Mouse (Mus musculus) neural tube, embryonic 15.5 days (tissue): ENCODE measurements around the gene Rbfox3. TPM values are rescaled to one million over a fixed set of nuclear protein-coding genes. Genes with fewer than 3 reads are reported as not detected.

Source experiments
- ATAC-seq: fragments of 200-750 bp; cut with Nextera tagmentation; 2 replicates; pipeline ENCODE4 v1.8.0; 2017; ENCODE audit warnings: mild to moderate bottlenecking, moderate TSS enrichment, moderate library complexity; ENCODE audit not compliant: low FRiP score
- H3K27ac ChIP-seq: fragments of 300-500 bp; sonication (generic); replicated peaks from 2 replicates; pipeline ENCODE4 v1.5.1; 2015; ENCODE audit warnings: mild to moderate bottlenecking, inconsistent platforms
- H3K27me3 ChIP-seq: fragments of 300-500 bp; sonication (generic); replicated peaks from 2 replicates; pipeline ENCODE4 v1.6.1; 2015; ENCODE audit warnings: inconsistent platforms
- H3K36me3 ChIP-seq: fragments of 300-500 bp; sonication (generic); 2 replicates; pipeline ENCODE4 v1.6.1; 2015; ENCODE audit warnings: inconsistent platforms
- H3K4me1 ChIP-seq: fragments of 300-500 bp; sonication (generic); 2 replicates; pipeline ENCODE4 v1.6.1; 2015; ENCODE audit warnings: inconsistent platforms
- H3K4me2 ChIP-seq: fragments of 300-500 bp; sonication (generic); 2 replicates; pipeline ENCODE4 v1.6.1; 2015; ENCODE audit warnings: inconsistent platforms, mild to moderate bottlenecking, moderate library complexity
- H3K4me3 ChIP-seq: fragments of 300-500 bp; sonication (generic); replicated peaks from 2 replicates; pipeline ENCODE4 v1.5.1; 2015; ENCODE audit warnings: mild to moderate bottlenecking, inconsistent platforms
- H3K9ac ChIP-seq: fragments of 300-500 bp; sonication (generic); replicated peaks from 2 replicates; pipeline ENCODE4 v1.6.1; 2015; ENCODE audit warnings: mild to moderate bottlenecking, inconsistent platforms
- H3K9me3 ChIP-seq: fragments of 300-500 bp; sonication (generic); replicated peaks from 2 replicates; pipeline ENCODE4 v1.6.1; 2016; ENCODE audit warnings: inconsistent platforms
- WGBS: fragments of 180-500 bp; shearing (Covaris S2); methylation state at CpG from one replicate; pipeline ENCODE4 v1.1.7; 2015; ENCODE audit warnings: mixed read lengths; 5-methylcytosine and 5-hydroxymethylcytosine counted together
- polyA plus RNA-seq: library from polyadenylated mRNA; unstranded; fragments of >200 nt; fragmentation: Nextera tagmentation; extraction: Ambion mirVana; gene quantifications from 2 replicates; pipeline ENCODE4 v1.2.1, GENCODE M21; 2015

The Rbfox3 gene
- polyA plus RNA-seq, 1 experiment from 2014 or later, result 99.8 TPM

- Histone ChIP-seq H3K9ac (no peak overlapping the region), H3K36me3 (no peaks in the 10 kb centered on the region), H3K4me2 (no peak overlapping the region), H3K27me3 (no peaks in the 10 kb centered on the region), H3K4me1 (peaks cover 65% of the 10 kb centered on the region), H3K27ac (peak overlapping the region; percentile 63), H3K4me3 (no peak overlapping the region), H3K9me3 (no peaks in the 10 kb centered on the region)
- 71% methylated on average over 11 of the region's 11 CpGs for WGBS
- ATAC-seq, result no peak
Observed at GRCm38 (mm10) chr11:118750745-118751330, 160.6 kb downstream of the Rbfox3 start.

DNA sequence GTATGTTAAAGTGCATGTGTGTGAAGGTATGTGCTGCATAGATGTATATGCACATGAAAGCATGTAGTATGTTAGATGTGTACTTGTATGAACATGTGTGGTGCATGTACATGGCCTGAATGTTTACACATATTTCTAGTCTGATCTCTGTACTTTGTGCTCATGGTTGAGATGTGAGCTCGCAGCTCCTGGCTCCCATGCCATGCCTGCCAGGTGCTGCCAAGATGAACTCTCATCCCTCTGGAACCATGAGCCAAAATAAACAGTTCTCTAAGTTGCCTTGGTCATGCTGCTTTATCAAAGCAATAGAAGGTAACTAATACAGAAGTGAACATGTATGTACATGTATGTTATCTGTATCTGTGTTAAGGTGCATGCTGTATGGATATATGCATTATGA, 161.9 kb downstream of the Rbfox3 start:
- H3K36me3 ChIP-seq, result no peaks in the 10 kb centered on the region
- 87% methylated on average over 1 of the region's 1 CpGs for WGBS
- H3K4me3 ChIP-seq, result no peak overlapping the region
- peaks cover 65% of the 10 kb centered on the region for H3K4me1 ChIP-seq
- H3K9me3 ChIP-seq, result no peaks in the 10 kb centered on the region
- no peak for ATAC-seq
- H3K27me3 ChIP-seq, result no peaks in the 10 kb centered on the region
- H3K27ac ChIP-seq, result no peak overlapping the region
- H3K9ac ChIP-seq, result no peak overlapping the region
- no peak overlapping the region for H3K4me2 ChIP-seq

DNA sequence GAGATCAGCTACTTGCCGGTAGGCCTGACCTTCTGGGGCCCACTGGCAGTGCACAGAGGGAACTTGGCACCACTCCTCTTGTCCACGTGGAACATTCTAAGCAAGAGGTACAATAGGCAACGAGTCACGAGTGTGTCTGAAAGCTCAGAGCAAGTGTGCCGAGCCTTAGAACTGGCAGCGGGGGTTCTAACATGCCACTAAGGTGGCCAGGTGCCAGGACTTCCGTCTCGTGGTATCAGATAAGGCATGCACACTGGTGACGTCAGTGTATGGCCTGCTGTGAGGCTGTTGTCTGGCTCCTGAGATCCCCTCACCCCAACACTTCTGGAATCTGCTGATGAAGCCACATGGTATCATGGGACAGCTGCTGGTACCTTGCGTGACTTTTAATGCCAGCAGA, 162.8 kb downstream of the Rbfox3 start:
- Histone ChIP-seq H3K4me3 (no peak overlapping the region), H3K27me3 (no peaks in the 10 kb centered on the region), H3K9ac (no peak overlapping the region), H3K36me3 (no peaks in the 10 kb centered on the region), H3K27ac (peak overlapping the region; percentile 23; the same call in 1 of the 2 replicates), H3K9me3 (no peaks in the 10 kb centered on the region), H3K4me2 (no peak overlapping the region), H3K4me1 (peaks cover 65% of the 10 kb centered on the region)
- WGBS, result 44% methylated on average over 10 of the region's 10 CpGs
- ATAC-seq, result no peak

DNA sequence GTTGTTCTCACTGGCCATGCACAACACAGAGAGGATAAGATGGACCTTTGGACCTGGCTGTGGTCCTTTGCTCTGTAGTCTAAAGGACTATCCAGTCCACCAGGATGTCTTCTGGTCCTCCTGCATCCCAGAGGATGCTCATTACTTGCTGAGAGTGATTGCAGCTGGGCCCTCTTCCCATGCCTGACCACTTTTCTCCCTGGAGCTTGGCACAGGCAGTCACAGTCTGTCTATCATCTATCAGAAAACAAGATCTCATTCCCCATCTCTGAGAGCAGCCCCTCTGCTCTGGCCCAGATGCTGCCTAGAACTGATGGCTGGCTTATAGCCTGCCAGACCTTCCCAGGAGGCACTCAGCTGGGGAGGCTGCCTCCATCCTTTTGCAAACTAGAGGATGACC, 166.1 kb downstream of the Rbfox3 start:
- Histone ChIP-seq H3K4me3 (no peak overlapping the region), H3K27me3 (no peaks in the 10 kb centered on the region), H3K9me3 (no peaks in the 10 kb centered on the region), H3K4me2 (peak overlapping the region; percentile 49), H3K9ac (peak overlapping the region; percentile 38; the same call in 1 of the 2 replicates), H3K27ac (peak overlapping the region; percentile 82), H3K36me3 (no peaks in the 10 kb centered on the region), H3K4me1 (peaks cover 62% of the 10 kb centered on the region)
- ATAC-seq, result no peak

- Histone ChIP-seq H3K27me3 (no peaks in the 10 kb centered on the region), H3K4me2 (peak overlapping the region; percentile 49), H3K36me3 (no peaks in the 10 kb centered on the region), H3K4me3 (0 out of 2 replicates have a peak overlapping the region, but pooled peaks have one; percentile 17), H3K27ac (peak overlapping the region; percentile 82), H3K4me1 (peaks cover 67% of the 10 kb centered on the region), H3K9ac (no peak overlapping the region), H3K9me3 (no peaks in the 10 kb centered on the region)
- 3% methylated on average over 15 of the region's 15 CpGs for WGBS
- ATAC-seq, result peak; percentile 49; the same call in 1 of the 2 replicates
Observed at GRCm38 (mm10) chr11:118744782-118745181, 166.6 kb downstream of the Rbfox3 start.

DNA sequence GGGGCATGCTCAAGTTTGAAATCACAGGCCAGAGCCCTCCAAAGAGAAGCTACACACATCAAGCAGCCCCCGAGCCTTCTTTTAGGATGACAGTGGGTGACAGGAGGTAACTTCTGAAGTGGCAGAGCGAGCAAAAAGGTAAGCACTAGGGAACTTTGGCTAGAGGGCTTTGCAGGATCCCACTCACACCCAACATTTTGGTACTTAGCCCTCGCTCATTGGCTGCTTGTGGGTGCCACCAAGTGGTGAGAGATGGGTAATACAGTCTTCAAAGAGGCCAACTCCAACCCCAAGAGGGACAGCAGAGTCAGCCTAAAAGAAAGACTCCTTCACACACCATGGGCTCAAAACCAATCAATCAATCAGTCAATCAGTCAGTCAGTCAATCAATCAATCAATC, 168.6 kb downstream of the Rbfox3 start:
- Histone ChIP-seq H3K4me1 (peaks cover 69% of the 10 kb centered on the region), H3K4me3 (no peak overlapping the region), H3K27ac (no peak overlapping the region; the same call in 1 of the 2 replicates), H3K27me3 (no peaks in the 10 kb centered on the region), H3K4me2 (no peak overlapping the region), H3K9me3 (no peaks in the 10 kb centered on the region), H3K9ac (no peak overlapping the region), H3K36me3 (no peaks in the 10 kb centered on the region)
- WGBS, result 18% methylated on average over 3 of the region's 3 CpGs
- no peak for ATAC-seq

- H3K27ac ChIP-seq, result no peak overlapping the region
- H3K9me3 ChIP-seq, result no peaks in the 10 kb centered on the region
- peaks cover 59% of the 10 kb centered on the region for H3K4me1 ChIP-seq
- no peak for ATAC-seq
- H3K4me3 ChIP-seq, result no peak overlapping the region
- no peaks in the 10 kb centered on the region for H3K27me3 ChIP-seq
- 36% methylated on average over 6 of the region's 6 CpGs for WGBS
- H3K36me3 ChIP-seq, result no peaks in the 10 kb centered on the region
- no peak overlapping the region for H3K4me2 ChIP-seq
- no peak overlapping the region for H3K9ac ChIP-seq
Observed at GRCm38 (mm10) chr11:118741262-118741661, 170.1 kb downstream of the Rbfox3 start.

DNA sequence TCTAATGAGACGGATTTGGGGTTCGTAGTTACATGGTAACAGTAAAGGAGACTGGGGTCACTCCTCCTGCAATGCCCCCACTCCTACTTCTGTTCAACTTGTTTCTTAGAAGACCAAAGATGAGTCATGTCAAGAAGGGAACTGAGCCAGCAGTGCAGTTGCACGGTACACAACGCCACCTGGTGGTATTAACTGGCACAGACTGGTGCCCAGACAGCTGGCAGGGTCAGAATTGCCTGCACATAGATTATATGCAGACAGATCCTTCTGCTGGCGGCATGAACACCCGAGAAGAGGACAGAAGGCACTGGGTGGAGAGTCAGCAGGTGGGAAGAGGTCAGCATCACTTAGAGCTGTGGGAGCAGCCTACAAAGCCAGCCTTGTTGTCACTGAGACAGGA, 171.4 kb downstream of the Rbfox3 start:
- peak; percentile 26; the same call in 1 of the 2 replicates for ATAC-seq
- H3K9ac ChIP-seq, result 0 out of 2 replicates have a peak overlapping the region, but pooled peaks have one; percentile 2
- H3K4me3 ChIP-seq, result no peak overlapping the region
- H3K4me2 ChIP-seq, result no peak overlapping the region
- H3K27ac ChIP-seq, result peak overlapping the region; percentile 24
- no peaks in the 10 kb centered on the region for H3K36me3 ChIP-seq
- 14% methylated on average over 6 of the region's 6 CpGs for WGBS
- peaks cover 46% of the 10 kb centered on the region for H3K4me1 ChIP-seq
- H3K27me3 ChIP-seq, result no peaks in the 10 kb centered on the region
- H3K9me3 ChIP-seq, result no peaks in the 10 kb centered on the region

GRCm38 (mm10) chr11:118738855-118739832, 172.3 kb downstream of the Rbfox3 start:
- Histone ChIP-seq H3K9me3 (no peaks in the 10 kb centered on the region), H3K36me3 (no peaks in the 10 kb centered on the region), H3K4me3 (no peak overlapping the region), H3K27me3 (no peaks in the 10 kb centered on the region), H3K4me2 (peak overlapping the region; percentile 36), H3K9ac (no peak overlapping the region; the same call in 1 of the 2 replicates), H3K27ac (peak overlapping the region; percentile 60; the same call in 1 of the 2 replicates), H3K4me1 (peaks cover 37% of the 10 kb centered on the region)
- 8% methylated on average over 23 of the region's 23 CpGs for WGBS
- peak; percentile 55; the same call in 1 of the 2 replicates for ATAC-seq

DNA sequence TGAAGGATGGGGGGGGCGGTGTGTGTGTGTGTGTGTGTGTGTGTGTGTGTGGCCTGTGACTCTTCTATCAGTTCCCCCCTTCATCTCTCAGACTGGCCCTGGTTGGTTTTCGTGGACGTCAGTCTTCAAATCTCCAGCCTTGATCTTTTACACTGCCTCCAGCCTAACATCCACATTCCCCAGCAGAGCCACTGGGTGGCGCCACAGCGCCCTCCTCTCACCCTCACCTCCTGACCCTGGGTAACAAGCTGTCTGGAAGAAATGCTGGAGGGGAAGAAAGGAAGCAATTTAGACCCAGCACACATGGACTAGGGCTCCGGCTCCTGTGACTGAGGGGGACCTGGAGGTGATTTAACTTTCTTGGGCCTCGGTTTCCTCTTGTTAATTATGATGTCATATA, 173.1 kb downstream of the Rbfox3 start:
- Histone ChIP-seq H3K27ac (no peak overlapping the region; the same call in 1 of the 2 replicates), H3K36me3 (no peaks in the 10 kb centered on the region), H3K9me3 (no peaks in the 10 kb centered on the region), H3K27me3 (no peaks in the 10 kb centered on the region), H3K4me1 (peaks cover 31% of the 10 kb centered on the region), H3K4me2 (no peak overlapping the region), H3K4me3 (no peak overlapping the region), H3K9ac (no peak overlapping the region)
- 35% methylated on average over 7 of the region's 7 CpGs for WGBS
- no peak for ATAC-seq

DNA sequence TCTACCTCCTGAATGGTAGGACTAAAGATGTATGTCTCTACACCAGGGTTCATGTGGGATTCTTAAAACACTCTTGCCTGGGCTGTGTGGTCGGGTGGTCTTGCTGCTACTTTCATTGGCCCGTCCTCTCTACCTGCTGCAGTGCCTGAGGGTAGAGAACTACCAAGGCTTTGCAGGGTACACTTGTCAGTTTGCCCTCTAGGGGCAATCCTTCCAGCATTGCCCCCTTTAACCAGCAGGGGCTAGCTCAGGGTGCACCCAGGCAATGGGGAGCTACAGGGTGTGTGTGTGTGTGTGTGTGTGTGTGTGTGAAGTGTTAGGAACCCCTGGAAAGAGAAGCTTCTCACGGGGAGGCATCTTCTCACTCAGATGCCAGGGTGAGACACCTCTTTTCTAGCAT, 173.6 kb downstream of the Rbfox3 start:
- H3K4me3 ChIP-seq, result no peak overlapping the region
- H3K9ac ChIP-seq, result no peak overlapping the region
- no peaks in the 10 kb centered on the region for H3K9me3 ChIP-seq
- no peaks in the 10 kb centered on the region for H3K36me3 ChIP-seq
- H3K27me3 ChIP-seq, result no peaks in the 10 kb centered on the region
- H3K4me1 ChIP-seq, result peaks cover 29% of the 10 kb centered on the region
- no peak overlapping the region for H3K27ac ChIP-seq
- no peak for ATAC-seq
- 78% methylated on average over 3 of the region's 3 CpGs for WGBS
- H3K4me2 ChIP-seq, result no peak overlapping the region

- Histone ChIP-seq H3K4me2 (no peak overlapping the region), H3K9ac (no peak overlapping the region), H3K27me3 (no peaks in the 10 kb centered on the region), H3K36me3 (no peaks in the 10 kb centered on the region), H3K27ac (no peak overlapping the region), H3K4me1 (peaks cover 25% of the 10 kb centered on the region), H3K9me3 (no peaks in the 10 kb centered on the region), H3K4me3 (no peak overlapping the region)
- 86% methylated on average over 4 of the region's 4 CpGs for WGBS
- no peak for ATAC-seq
Observed at GRCm38 (mm10) chr11:118736993-118737392, 174.4 kb downstream of the Rbfox3 start.
